Mouse (Mus musculus) adrenal gland, postnatal 4 days (tissue): ENCODE measurements around the gene Mdga1. TPM values are rescaled to one million over a fixed set of nuclear protein-coding genes. Genes with fewer than 3 reads are reported as not detected.
A peak's percentile ranks its signal among the peaks of the same experiment; 100 is the strongest.

Source experiments
- DNase-seq, 2 experiments: peaks; one replicate each; pipeline ENCODE4 v3.0.0; 2021 to 2022; ENCODE audit warnings: low spot score in 2 of 2, mixed read lengths in 2 of 2
- long read RNA-seq, 2 experiments: library from polyadenylated mRNA; stranded (forward); transcript quantifications; one replicate each; pipeline ENCODE4 v2.0.0; 2021
- total RNA-seq, 2 experiments: library from RNA; stranded (reverse); gene quantifications; 2 replicates each; pipeline ENCODE4 v1.2.3; 2021

Mdga1 gene
- 1 to 10 TPM; 3.1 to 6.8 TPM for total RNA-seq
- long read RNA-seq, experiment 1, partial matches to known transcripts: 1 of 1 reads
- long read RNA-seq, experiment 1, other reads (novel, unspliced or antisense): 0 of 1 reads
- long read RNA-seq, experiment 2, full-length matches to known transcripts: 1 of 3 reads
- long read RNA-seq, experiment 2, partial matches to known transcripts: 1 of 3 reads
- long read RNA-seq, experiment 2, other reads (novel, unspliced or antisense): 1 of 3 reads

GRCm38 (mm10) chr17:29970037-29970555 is at the start of gene Mdga1:
Gene Mdga1 (minus strand): TSS chr17:29970087.
- no peak for DNase-seq

- DNase-seq: no peak
These were observed 49.2 kb upstream of the Mdga1 start for GRCm38 (mm10) chr17:30018927-30019610.

DNA sequence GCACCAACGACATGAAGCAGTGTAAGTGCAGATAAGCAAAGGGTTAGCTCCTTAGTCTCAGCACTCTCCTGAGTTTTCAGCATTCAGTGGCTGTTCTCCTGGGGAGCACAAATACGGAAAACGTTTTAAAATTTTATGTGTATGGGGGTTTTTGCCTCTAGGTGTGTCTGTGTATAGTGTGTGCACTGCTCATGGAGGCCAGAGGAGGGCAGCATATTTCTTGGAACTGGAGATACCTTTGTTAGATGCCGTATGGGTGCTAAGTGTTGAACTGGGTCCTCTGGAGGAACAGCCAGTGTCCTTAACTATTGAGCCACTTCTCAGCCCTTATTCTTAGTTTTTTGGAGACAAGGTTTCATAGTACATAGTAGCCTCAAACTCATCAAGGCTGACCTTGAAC is 44.8 kb upstream of the Mdga1 start:
- no peak for DNase-seq

- no peak for DNase-seq
These were observed 38.5 kb upstream of the Mdga1 start for GRCm38 (mm10) chr17:30008392-30008791.

DNA sequence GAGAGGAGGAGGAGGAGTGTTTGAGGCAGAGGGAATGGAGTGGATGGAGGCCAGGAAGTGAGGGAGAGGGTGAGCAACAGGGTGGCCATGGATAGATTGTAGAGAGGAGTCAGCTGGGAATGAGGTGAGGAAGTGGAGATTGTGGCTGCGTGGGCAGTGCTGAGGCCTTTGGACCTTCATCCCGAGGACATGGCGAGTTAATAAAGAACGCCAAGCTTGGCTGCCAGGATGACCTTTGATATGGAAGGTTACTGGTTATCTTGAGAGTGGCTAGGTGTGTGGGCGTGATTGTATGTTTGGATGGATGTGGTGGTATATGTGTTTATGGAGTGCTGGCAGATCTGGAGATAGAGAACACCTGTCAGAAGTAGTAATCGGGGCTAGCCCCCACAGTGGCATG is 38.0 kb upstream of the Mdga1 start:
- DNase-seq: no peak

GRCm38 (mm10) chr17:30006877-30007276 is 37.0 kb upstream of the Mdga1 start:
- DNase-seq: no peak

DNA sequence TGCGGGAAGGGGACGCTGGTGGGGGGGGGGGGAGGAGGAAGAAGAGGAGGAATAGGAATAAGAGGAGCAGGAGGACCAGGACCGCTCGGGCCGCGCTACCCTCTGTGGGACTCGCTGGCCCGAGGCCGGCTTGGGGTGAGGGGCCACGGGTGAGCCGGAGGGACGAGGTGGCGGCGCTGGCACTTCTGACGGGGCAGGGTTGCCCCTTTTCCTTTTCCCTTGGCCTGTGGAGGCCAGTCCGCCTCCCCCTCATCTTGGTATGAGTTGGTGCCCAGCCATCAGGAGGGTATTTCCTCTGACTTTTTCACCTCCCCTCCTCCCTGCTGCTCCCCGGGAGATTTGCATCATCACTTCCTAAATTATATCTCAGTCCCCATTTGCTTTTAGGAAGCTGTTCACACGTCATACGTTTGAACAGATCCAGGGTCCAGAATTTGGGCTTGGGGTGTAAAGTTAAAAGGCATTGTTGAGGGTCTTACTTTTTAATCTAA is 35.6 kb upstream of the Mdga1 start:
- peak in 1 of 2 experiments; percentile 16 for DNase-seq

GRCm38 (mm10) chr17:30005103-30005443 is 35.2 kb upstream of the Mdga1 start:
- DNase-seq: no peak

DNA sequence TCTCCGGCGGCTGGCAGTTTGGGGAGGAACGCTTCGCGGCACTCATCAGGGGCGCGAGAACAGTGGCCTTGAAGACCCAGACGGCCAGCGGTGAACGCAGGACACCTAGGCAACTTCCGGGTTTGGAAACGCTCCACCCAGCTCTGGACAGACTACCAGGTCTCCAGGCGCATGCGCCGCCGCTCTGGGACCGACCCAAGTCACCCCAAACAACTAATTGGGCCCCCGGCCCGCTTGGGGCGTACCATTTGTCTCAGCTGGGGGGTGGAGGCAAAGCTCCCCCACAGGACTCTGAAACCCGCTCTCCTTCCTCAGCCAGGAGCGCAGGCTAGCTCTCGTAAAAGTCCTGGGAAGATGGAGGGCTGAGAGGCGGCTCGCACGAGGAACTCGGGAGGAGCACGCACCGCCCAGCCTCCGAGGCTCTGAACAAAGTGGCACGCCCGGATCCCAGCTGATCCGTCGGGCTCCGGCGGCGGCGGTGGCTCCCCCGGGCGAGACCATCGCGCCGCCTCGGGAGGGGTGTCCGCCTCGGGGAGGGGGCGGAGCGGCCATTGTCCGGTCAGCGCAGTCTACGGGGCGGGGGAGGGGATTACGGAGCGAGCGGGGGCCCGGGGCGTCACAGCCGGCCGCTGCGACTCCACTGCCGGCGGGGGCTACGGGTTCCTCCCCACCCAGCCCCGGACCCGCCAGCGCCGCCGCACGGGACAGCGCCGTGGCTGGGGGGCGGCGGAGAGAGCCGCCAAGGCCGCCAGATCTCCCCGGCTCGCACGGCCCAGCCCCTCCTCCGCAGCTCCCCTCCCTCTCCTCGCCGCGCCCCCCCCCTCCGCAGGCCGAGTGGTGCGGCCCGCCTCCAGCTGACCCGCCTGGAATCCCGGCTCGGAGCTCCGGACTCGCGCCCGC is 34.6 kb upstream of the Mdga1 start, which contains the start of gene Zfand3:
Zfand3 (plus strand) TSS at position 531 of the 900 bp plus-strand sequence.
- DNase-seq: peak; percentile 87 to 94

DNA sequence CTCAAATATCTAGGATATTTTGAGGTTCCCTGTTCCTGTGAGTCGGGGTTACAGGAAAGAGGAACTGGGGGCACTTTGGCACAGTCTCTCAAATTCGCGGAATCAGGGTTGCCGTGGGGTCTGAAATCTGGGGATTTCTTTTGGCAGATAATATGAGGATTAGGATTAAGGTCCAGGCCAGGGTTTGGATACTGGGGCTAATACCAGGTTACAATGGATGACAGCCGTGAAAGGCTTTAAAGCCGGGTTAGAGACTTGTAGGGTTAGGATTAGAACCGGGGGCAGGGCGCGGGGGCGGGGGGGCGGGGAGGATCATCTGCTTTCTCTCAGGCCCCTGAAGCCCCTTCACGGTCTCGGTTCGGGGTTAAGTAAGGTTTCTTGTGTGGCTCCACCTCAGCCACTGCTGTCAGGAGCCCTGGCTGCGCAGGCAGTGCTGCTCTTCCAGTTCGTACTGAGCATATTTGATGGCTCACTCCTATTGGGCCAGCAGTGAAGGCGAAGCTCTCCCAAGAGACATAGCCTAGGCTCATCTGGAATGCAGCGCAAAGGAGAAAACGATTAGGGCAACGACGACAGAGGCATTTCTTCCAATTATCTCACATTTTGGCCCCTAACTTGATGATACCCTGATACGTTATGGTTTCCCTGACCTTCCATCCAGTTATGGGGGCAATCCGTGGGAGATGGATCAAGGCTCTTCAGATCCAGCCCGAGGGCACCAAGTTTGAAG is 28.8 kb upstream of the Mdga1 start:
- DNase-seq: no peak

DNA sequence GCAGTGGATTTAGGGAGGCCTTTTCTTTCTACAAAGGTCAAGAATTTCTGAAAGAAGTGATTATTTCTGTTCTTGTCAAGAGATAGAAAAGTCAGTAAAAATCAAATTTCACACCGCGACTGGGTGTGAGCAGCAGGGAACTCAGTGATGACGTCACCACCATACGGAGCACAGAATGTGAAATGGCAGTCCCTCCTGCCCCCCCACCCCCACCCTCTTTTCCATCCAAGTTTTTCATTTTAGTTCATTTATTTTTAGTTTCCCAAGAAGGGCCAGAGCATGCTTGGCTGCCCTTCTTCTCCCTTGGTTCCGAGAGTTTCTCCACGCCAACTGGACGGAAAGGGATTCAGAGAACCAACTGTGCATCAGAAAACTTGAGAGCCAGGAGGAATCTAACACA is 27.8 kb upstream of the Mdga1 start:
- no peak for DNase-seq

- no peak for DNase-seq
These were observed 26.1 kb upstream of the Mdga1 start for GRCm38 (mm10) chr17:29995986-29996385.

DNA sequence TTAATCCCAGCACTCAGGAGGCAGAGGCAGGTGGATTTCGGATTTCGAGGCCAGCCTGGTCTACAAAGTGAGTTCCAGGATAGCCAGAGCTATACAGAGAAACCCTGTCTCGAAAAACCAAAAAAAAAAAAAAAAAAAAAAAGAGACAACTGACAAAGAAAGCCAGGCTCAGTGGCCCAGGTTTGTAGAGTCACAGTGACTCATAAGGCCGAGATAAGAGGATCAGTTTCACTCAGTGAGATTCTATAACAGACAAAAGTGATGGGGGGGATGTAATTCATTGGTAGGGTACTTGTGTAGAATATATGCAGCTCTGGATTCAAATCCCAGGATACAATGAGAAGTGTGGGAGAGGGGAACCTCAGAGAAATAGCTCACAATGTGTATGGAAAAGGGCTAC is 24.6 kb upstream of the Mdga1 start:
- no peak for DNase-seq

DNA sequence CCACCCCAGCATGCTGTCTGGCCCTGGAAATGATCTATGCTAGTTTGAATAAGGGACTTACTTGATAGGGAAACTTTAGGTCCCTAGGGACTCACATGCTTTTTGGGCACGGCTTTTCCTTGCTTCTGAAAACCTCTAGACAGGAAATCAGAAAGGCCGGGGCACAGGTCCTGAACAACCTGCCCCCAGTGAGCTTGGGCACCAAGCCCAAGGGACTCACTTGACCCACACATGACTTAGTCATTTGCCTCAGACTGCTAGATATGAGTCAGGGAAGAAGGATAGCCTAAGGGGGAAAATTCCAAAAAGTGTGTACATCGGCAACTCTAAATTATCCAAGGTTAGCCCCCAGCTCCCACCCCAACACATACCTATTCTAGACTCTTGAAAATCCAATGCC is 24.1 kb upstream of the Mdga1 start:
- no peak for DNase-seq

DNA sequence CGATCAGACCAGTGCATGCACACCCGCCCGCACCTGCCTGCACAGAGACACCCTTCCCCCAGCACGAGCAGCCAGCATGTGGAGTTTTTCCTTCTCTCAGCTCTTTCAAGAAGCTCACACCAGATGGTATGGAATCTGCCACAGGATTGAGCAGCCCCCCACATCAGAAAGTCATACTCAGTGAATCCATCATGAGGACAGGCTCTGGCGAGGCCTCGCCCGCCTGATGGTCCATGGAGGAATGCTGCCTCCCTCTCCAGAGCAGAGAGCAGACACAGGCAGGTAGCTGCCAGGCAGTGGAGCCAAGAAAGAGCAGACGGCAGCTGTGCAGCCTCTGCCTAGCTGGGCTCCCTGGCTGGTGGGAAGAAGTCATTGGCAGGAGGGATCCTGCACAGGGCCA is 23.6 kb upstream of the Mdga1 start:
- DNase-seq: no peak

DNA sequence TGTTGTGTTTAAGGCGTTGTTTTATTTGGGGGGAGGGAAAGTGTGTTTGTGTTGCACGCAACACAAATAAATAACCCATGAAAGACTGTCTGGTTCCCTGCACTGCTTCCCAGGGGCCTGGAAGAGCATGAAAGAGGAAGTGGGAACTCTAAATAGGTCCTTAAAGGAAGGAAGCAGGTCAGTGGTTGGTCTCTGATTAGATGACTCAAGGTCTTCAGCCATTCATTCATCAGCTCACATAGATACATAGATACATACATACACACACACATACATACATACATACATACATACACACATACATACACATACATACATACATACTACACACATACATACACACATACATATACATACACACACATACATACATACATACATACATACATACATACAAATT is 21.0 kb upstream of the Mdga1 start:
- no peak for DNase-seq

- DNase-seq: no peak
These were observed 20.2 kb upstream of the Mdga1 start for GRCm38 (mm10) chr17:29990136-29990535.

DNA sequence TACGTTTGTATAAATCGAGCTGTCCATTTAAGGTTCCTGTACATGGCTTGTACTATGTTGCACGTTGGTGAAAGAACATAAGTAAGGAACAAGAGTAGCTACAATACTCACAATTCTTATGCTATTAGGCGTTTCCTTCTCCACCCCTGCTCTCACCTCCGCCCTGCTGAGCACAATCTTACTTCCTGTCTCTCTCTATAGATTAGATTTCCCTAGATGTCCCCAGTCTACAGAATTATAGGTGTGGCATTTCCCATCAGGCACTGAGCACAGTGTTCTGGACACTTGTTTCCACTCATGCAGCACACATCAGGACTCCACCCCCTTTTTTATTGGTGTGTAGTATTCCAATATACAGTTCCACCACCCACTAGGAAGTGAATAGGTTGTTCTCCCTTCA is 19.8 kb upstream of the Mdga1 start:
- no peak for DNase-seq

- DNase-seq: no peak
These were observed 18.3 kb upstream of the Mdga1 start for GRCm38 (mm10) chr17:29988141-29988540.

DNA sequence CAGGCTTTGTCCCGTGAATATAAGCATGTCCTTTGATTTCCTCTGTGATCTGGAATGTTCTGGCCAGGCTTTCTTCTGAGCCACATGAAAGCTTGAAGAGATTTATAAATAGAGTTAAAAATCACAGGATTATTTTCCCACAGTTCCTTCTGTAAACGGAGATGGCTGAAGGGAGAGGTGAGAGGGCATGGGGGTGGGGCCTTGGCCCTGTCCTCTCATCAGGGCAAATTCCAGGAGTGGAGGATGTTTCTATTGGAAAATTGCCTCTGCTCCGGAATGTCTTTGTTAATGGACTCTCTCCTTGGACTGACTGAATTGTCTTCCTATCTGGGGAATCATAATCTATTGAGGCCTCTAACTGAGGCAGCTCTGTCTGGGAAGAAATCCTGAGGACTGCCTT is 15.6 kb upstream of the Mdga1 start:
- DNase-seq: no peak

DNA sequence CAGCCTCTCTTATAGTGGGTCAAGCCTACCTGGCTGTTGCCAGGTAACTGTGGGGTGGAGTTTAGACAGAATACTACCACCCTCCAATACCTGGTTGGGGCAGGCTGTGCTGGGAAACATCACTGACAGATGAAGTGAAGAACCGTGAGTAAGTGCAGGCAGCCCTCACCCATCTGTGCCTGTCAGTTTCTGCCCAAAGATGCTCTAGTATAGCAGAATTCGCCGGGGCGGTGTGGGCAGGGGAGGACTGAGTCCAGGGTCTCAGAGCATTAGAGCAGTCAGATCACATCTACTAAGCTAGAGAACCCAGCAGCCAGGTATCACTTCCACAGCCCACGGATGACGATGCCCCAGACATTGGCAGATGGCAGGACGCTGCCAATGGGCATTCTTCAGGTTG is 15.0 kb upstream of the Mdga1 start:
- DNase-seq: no peak
